Mouse (Mus musculus) layer of hippocampus, postnatal 10 days (tissue): Measurements from ENCODE around the gene Scaf1. TPM values are rescaled to one million over a fixed set of nuclear protein-coding genes. Genes with fewer than 3 reads are reported as not detected.
A peak's percentile ranks its signal among the peaks of the same experiment; 100 is the strongest.
"Not testable (repeated sequence)": the region's sequence is repeated elsewhere in the genome, so short reads cannot be mapped to it uniquely, and the experiment has no call there.

Experiments used
- DNase-seq, 2 experiments: peaks; one replicate each; pipeline ENCODE4 v3.0.0; 2021; ENCODE audit warnings: low spot score in 2 of 2
- total RNA-seq, 2 experiments: library from RNA; stranded (reverse); gene quantifications; 2 replicates each; pipeline ENCODE4 v1.2.3; 2021

Scaf1 gene
- total RNA-seq, 2 experiments from 2014 or later, result 141 to 145 TPM

GRCm38 (mm10) chr7:45046853-45047350, 30.7 kb upstream of the Scaf1 start:
- DNase-seq, result no peak

- no peak for DNase-seq
Measured at GRCm38 (mm10) chr7:45045741-45046140, 29.6 kb upstream of the Scaf1 start.

GRCm38 (mm10) chr7:45043307-45043706, 27.1 kb upstream of the Scaf1 start:
- no peak for DNase-seq

GRCm38 (mm10) chr7:45040851-45041250, 24.7 kb upstream of the Scaf1 start:
- no peak for DNase-seq

GRCm38 (mm10) chr7:45038411-45038810, 22.2 kb upstream of the Scaf1 start:
- DNase-seq, result no peak

- peak; percentile 69 to 71 for DNase-seq
Measured at GRCm38 (mm10) chr7:45037720-45038361, 21.7 kb upstream of the Scaf1 start.

- no peak for DNase-seq
Measured at GRCm38 (mm10) chr7:45036702-45037101, 20.5 kb upstream of the Scaf1 start.

- no peak for DNase-seq
Measured at GRCm38 (mm10) chr7:45035631-45036030, 19.5 kb upstream of the Scaf1 start.

- DNase-seq, result no peak
Measured at GRCm38 (mm10) chr7:45033722-45034359, 17.7 kb upstream of the Scaf1 start.

- no peak for DNase-seq
Measured at GRCm38 (mm10) chr7:45030857-45031256, 14.7 kb upstream of the Scaf1 start.

- DNase-seq, result no peak
Measured at GRCm38 (mm10) chr7:45029995-45030394, 13.8 kb upstream of the Scaf1 start.

- no peak for DNase-seq
Measured at GRCm38 (mm10) chr7:45028351-45028750, 12.2 kb upstream of the Scaf1 start.

- no peak for DNase-seq
Measured at GRCm38 (mm10) chr7:45027761-45028160, 11.6 kb upstream of the Scaf1 start.

GRCm38 (mm10) chr7:45026256-45026655, 10.1 kb upstream of the Scaf1 start:
- DNase-seq, result no peak

- DNase-seq, result peak in 1 of 2 experiments; percentile 40
Measured at GRCm38 (mm10) chr7:45025601-45026220, 9.5 kb upstream of the Scaf1 start.

- no peak for DNase-seq
Measured at GRCm38 (mm10) chr7:45024281-45025248, 8.4 kb upstream of the Scaf1 start.

- DNase-seq, result not testable (repeated sequence)
Measured at GRCm38 (mm10) chr7:45023711-45024110, 7.5 kb upstream of the Scaf1 start.

- no peak for DNase-seq
Measured at GRCm38 (mm10) chr7:45020225-45020624, 4.1 kb upstream of the Scaf1 start.

GRCm38 (mm10) chr7:45019031-45019571, 2.9 kb upstream of the Scaf1 start:
- DNase-seq, result no peak

- peak; percentile 69 to 76 for DNase-seq
Measured at GRCm38 (mm10) chr7:45017242-45018061, 1.3 kb upstream of the Scaf1 start, which contains the start of gene Rras. TSS of gene Rras (plus strand) at chr7:45017961.
